Mouse (Mus musculus) activated CD4-positive, CD25-positive, alpha-beta regulatory T cell, adult 4 months (primary cell): Measurements from ENCODE around the gene Dgka. TPM values are rescaled to one million over a fixed set of nuclear protein-coding genes. Genes with fewer than 3 reads are reported as not detected.
A peak's percentile ranks its signal among the peaks of the same experiment; 100 is the strongest.

Source experiments
- ATAC-seq: one replicate; pipeline ENCODE4 v1.8.0; 2017
- polyA plus RNA-seq, 2 experiments: library from polyadenylated mRNA; unstranded; fragments of 100-300 nt; shearing (Covaris generic); gene quantifications; one replicate each; pipeline ENCODE4 v1.2.1; 2017

Dgka gene
- 100 to 1,000 TPM; 269 to 295 TPM for polyA plus RNA-seq

GRCm38 (mm10) chr10:128744680-128745601 lies at the start of gene Dgka:
Gene Dgka (minus strand): TSS chr10:128744855.
- peak; percentile 25 for ATAC-seq

GRCm38 (mm10) chr10:128794391-128794790 lies 49.7 kb upstream of the Dgka start:
- ATAC-seq: no peak

DNA sequence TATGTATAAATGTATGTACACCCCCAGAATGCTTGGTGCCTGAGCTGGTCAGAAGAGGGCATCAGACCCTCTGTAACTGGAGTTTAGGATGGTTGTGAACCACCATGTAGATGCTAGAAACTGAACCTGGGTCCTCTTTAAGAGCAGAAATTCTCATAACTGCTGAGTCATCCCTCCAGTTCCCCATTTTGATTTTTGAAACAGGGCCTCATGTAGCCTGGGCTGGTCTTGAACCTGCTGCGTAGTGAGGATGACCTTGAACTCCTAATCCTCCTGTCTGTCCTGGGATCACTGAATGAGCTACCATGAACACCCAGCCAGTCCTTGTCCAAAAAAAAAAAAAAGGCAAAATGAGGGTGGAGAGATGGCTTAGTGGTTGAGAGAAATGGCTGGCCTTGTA lies 48.6 kb upstream of the Dgka start:
- ATAC-seq: no peak

DNA sequence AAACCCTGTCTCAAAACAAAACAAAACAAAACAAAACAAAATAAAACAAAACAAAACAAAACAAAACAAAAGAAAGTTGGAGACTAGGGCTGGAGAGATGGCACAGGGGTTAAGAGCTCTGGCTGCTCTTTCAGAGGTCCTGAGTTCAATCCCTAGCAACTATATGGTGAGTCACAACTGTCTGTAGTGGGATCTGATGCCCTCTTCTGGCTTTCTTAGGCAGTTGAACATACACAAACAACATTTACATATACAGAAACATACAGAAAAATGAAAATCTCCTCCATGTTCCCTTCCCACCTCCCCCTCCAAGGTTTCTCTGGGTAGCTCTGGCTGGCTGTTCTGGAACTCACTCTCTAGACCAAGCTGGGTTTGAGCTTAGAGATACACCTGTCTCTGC lies 47.4 kb upstream of the Dgka start:
- no peak for ATAC-seq

GRCm38 (mm10) chr10:128790398-128791124 lies 45.9 kb upstream of the Dgka start, which contains the start of gene Mmp19:
Gene Mmp19 (plus strand): TSS chr10:128790910.
- no peak for ATAC-seq

DNA sequence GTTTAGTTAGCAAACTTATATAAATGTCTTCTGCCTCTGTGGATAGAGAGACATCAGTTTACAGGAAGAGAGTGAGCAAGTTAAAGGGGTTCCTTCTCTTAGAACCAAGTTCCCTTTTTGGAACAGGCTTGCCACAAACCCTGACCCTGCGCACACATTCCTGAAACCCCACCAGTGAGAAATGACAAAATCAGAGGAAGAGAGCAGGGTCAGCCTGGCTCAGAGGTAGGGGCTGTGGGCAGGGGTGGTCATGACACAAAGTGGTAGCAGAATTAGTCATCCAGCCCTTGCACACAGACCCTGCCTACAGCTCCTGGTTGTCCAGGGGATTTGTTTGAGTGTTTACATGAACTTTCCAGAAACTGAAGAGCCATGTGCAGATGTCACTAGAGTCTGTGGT lies 35.5 kb upstream of the Dgka start:
- no peak for ATAC-seq

GRCm38 (mm10) chr10:128779011-128779795 lies 34.5 kb upstream of the Dgka start:
- no peak for ATAC-seq

DNA sequence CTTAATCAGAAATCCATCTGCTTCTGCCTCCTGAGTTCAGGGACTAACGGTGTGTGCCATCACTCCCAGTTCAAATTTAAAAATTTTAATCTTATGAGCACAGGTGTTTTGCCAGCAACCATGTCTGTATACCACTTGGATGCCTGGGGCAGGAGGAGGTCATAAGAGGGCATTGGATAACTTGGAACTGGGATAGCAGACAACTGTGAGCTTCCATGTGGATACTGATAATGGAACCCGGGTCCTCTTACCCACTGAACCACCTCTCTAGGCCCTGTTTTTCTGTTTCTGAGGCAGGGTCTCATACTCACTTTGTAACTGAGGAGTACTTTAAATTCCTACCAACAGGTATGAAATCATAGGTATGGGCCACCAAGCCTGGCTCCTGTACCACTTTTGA lies 33.8 kb upstream of the Dgka start:
- no peak for ATAC-seq

- no peak for ATAC-seq
Observed at GRCm38 (mm10) chr10:128773685-128774084, 29.0 kb upstream of the Dgka start.

- no peak for ATAC-seq
Observed at GRCm38 (mm10) chr10:128772895-128773294, 28.2 kb upstream of the Dgka start.

GRCm38 (mm10) chr10:128748252-128748864 lies 3.7 kb upstream of the Dgka start:
- peak; percentile 30 for ATAC-seq

DNA sequence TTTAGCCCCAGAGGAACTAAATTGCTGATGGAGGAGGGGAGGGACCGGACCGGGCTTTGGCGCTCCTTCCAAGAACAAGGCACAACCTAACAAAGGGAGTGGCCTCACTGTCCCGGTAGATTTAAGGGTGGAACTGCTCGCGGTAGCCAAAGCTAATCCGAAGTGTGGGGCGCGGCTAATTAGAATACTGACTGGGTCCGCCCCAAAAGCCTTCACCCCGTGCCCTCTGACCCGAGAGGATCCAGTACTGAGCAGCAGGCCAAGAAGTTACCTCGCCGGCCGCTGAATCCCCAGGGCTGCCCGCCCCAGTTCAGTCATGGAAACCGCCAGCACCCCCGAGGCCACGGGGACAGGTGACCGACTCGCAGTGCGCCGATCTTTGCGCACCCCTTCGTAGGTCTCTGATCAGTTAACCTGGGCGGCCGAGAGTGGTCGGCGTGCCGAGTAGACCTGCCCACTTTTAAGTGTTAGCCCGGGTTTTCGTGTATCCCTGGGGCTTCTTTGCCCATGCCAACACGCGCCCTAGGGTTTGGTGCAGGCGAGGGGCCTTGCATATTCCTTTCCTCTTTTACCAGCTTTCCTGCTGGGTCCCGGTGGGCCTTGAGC lies 3.1 kb upstream of the Dgka start, which contains the start of gene Pym1:
TSS of gene Pym1 (plus strand) at position 244 of the 606 bp plus-strand sequence.
- ATAC-seq: peak; percentile 21

DNA sequence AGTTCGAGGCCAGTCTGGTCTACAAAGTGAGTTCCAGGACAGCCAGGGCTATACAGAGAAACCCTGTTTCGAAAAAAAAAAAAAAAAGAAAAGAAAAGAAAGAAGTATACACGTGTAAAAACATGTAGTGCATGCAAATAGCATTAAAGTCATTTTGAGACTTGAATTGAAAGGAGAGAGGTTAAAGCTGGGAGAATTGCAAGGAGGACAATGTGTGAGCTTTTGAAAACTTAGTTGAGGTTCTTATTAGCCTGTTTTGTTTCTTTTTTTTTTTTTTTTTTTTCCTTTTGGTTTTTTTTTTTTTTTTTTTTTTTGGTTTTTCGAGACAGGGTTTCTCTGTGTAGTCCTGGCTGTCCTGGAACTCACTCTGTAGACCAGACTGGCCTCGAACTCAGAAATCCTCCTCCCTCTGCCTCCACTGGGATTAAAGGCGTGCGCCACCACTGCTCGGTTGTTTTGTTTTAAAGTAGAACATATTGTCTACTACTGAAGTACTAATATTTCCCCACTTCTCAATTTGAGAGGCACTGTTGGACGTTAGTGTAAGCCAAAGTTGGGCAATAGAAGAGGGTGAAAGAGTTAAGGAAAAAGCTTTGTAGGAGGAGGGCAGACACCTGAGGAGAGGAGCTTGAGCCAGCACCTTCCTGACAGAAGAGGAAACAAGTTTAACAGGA lies 2.5 kb upstream of the Dgka start:
- no peak for ATAC-seq

DNA sequence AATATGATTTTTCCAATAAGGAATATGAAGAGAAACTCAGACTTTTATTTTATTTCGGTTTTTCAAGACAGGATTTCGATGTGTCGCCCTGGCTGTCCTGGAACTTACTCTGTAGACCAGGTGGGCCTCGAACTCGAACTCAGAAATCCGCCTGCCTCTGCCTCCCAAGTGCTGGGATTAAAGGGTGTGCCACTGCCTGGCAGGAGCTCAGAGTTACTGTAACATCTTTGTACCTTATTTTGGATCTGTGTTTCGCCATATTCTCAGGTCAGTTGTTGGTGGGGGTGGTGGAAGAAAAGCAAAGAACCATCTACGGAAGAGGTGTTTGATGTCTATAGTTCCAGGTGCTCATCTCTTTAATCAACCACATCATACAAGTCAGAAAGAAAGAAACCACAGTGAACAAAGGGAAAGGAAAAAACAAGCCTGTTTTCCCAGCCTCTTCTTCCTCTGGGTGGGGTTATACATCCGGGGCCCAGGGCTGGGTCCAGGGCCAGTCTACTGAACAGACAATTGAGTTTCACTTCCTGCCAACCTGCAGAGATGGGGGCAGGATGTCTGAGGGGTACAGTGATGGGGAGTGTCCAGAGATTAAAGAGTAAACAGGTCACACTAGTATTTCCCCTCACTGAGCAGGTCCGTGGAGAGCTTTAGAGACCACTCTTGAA lies 1.4 kb upstream of the Dgka start:
- ATAC-seq: peak; percentile 60

DNA sequence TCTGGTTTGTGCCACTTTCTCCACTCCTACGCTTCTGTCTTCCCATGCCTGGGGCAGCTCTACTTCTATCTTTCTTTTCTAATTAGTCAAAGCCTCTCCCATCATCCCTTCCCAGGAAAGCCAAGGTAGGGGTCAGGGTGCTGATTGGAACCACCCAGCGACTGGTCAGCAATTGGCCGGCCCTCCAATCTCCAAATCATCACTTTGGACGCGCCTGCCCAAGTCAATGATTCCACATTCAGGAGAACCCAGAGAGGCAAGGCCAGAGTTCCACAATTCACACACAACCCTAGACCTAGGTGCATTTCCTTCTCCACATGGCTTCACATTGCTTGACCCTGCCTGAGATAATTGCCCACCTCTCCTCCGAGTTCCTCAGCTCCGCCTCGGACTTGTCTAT lies 444 bp downstream of the Dgka start:
- no peak for ATAC-seq

DNA sequence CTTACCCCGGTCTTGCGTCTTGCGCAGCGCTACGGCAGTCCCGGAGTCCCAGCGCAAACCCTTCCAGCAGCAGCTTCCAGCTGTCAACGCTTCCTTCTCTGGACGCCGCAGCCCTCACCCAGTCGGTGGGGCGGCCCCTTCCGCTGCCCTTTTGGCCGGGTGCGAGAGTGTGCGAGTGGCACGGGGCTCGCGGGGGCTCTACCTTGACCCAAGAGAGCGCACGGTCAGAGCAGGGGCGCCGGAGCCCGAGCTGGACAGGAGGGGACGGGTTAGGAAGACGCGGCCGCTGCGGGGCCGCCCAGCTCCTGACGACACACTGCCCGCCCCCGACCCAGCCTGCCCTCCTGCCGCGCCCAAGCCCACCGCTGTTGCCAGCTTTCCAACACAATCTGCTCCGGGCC lies 864 bp downstream of the Dgka start:
- no peak for ATAC-seq

DNA sequence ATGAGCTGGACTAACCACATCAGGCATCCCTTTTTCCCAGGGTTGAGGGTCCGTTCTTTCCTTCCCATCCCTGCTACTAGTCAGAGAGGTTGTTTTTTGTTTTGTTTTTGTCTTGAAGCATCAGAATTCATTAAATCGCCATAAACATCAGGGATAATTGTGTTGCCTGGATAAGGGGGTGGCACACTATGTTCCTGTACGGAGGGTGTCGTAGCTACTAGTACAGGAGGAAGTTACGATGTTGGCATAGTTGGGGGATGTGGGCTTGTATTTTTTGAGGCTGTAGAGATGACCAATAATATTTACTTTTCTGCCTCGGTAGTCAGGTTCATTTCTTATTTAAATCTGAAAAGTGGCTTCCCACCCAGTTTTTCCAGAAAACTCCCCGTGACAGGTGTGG lies 1.4 kb downstream of the Dgka start:
- ATAC-seq: no peak

GRCm38 (mm10) chr10:128742616-128743015 lies 2.0 kb downstream of the Dgka start:
- no peak for ATAC-seq

- ATAC-seq: no peak
Observed at GRCm38 (mm10) chr10:128740296-128740695, 4.4 kb downstream of the Dgka start.

- no peak for ATAC-seq
Observed at GRCm38 (mm10) chr10:128737435-128737834, 7.2 kb downstream of the Dgka start.

DNA sequence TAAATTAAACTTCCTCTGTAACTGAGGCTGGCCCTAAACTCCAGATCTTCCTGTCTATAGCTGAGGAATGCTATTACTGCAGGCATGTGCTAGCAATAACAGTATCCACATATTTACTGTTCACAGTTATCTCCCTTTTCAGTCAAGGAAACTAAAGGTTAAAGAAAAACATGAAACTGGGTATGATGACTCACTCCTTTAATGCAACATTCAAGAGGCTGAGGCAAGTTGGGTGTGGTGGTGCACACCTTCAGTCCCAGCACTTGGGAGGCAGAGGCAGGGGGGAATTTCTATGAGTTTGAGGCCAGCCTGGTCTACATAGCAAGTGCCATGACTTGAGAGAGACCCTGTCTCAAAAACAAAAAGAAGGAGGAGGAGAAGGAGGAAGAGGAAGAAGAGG lies 12.7 kb downstream of the Dgka start:
- ATAC-seq: no peak
